Mouse (Mus musculus): ENCODE results near the gene Fbxl14.

Gene Fbxl14

GRCm38 (mm10) chr6:119492630-119493014 is 13.2 kb downstream of the Fbxl14 start:
- DNase-seq (ENCODE audit: low spot score in 2 of 2), result no peak

DNA sequence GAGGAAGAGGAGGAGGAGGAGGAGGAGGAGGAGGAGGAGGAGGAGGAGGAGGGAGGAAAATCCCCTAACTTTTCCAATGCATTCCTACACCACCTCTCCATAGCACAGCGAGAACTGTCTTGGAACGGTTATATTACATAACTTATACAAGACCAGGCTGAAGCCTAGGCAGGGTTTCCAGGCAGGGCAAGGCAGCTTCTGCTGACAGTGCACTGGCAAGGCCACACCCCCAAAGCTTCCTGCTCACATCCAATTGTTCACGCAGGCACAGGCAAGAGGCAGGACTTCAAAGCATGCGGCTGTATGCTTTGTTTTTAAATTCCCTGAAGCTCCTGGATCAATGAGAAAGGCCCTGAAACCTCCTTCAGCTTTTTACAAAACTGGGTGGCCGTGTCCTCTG is 19.8 kb downstream of the Fbxl14 start:
- DNase-seq (ENCODE audit: low spot score in 2 of 2), result no peak

DNA sequence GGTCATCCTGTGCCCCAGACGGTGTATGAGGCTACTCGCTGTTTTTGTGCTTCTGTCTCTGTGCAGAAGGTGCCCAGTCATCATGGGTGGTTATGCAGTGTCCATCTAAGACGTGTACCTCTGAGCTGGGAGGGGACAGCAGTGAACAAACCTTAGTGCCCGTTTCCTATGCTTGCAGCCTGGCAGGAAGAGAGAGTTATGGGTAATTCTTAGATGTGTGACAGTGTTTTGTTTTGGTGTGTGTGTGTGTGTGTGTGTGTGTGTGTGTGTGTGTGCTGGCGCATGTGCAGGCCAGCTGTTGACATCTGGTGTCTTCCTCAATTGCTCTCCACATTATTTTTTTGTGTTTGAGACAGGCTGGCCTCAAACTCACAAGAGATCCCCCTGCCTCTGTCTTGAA is 20.6 kb downstream of the Fbxl14 start:
- DNase-seq (ENCODE audit: low spot score in 2 of 2), result no peak

DNA sequence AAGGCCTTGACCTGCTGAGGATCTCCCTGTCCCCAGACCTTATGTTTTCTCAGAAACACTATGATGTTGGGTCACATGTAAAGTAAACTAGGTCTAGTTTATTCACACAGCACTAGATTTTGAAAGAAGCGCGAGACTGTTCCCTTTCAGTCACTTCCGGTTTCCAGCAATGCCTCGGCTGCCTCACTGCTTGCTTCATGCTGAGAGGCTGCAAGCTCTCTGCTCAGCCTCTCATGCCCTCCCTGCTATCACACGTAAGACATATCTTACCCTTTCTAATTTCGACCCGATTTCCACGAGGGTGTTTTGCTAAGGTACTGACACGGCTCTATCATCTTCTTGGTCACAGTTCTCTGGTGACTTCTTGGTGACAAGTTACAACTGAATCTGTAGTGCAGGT is 22.6 kb downstream of the Fbxl14 start:
- no peak for DNase-seq (ENCODE audit: low spot score in 2 of 2)

GRCm38 (mm10) chr6:119504756-119505155 is 25.3 kb downstream of the Fbxl14 start:
- DNase-seq (ENCODE audit: low spot score in 2 of 2), result no peak

DNA sequence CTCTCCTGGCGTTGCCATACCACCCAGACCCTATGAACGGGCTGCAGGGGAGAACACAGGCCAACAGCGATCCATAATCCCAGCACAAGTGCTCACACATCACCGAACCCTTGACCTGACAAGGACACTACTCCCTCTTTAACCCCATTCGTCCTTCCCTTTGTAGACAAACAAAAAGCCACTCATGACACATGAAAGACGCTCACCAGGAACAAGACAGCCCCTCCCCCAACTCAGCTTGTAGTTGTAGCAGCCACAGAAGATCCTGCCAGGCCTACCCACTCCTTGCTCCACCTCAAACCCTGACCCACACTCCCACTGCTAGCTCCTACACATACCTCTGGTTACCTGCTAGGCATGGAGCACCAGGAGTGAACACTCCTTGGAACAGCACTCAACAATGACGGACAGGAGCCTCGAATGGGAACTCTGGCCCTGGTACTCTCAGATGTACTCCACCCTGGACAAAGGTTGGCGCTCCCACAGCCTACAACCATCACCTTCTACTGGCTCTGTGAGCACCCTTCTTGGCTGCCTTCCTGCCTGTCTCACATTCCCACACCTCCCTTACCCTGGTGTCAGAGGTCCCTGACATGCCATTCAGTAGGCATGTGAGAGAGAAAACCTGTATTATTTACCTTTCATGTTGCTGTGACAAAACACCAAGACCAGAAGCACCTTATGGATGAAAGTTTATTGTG is 26.2 kb downstream of the Fbxl14 start:
- DNase-seq (ENCODE audit: low spot score in 2 of 2), result no peak

DNA sequence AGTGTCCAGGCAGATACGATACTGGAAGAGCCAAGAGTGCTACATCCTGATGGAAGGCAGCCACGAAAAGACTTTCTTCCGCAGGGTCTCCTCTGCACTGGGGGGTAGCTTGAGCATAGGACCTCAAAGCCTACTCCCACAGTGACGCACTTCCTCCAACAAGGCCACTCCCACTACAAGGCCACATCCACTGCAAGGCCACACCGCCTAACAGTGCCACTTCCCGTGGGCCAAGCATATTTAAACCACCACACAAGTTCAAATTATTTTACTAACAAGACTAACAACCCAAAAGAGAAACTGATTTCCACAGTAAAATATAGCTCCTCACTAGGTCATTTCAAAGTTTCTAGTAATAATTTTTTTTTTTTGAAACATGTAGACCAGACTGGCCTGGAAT is 28.8 kb downstream of the Fbxl14 start:
- DNase-seq (ENCODE audit: low spot score in 2 of 2), result no peak

DNA sequence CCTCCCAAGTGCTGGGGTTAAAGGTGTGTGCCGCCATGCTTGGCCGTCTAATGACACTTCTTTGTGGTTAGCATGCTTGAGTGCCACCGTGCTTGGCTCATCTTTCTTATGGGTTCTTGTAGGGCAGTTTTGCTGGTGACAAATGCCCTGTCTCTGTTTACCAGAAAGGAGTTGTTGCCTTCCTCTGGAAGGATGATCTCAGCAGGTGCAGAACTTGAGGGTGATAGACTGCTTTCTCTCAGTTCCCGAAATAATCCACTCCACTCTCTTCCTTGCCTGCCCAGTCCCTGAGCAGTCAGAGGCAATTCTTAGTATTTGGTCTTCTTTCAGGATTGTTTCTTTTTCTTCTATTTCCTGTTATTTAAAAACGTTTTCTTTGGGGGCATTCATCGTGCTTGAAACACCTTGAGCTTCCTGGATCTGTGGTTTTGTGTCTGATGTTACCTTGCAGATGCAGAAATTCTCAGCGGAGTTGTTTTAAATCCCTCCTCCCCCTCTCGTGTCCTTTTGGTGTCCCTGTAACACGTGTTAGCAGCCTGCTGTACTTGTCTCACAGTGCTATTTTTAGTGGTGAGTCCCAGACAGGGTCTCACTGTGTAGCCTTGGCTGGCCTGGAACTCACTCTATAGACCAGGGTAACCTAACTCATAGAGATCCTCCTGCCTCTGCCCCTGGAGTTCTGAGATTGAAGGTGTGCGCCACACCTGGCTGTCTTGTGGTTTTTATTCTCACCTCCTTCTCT is 29.3 kb downstream of the Fbxl14 start:
- DNase-seq (ENCODE audit: low spot score in 2 of 2), result no peak

- DNase-seq (ENCODE audit: low spot score in 2 of 2), result no peak
Observed at GRCm38 (mm10) chr6:119509437-119510037, 30.1 kb downstream of the Fbxl14 start.

GRCm38 (mm10) chr6:119512701-119513100 is 33.2 kb downstream of the Fbxl14 start:
- DNase-seq (ENCODE audit: low spot score in 2 of 2), result no peak

GRCm38 (mm10) chr6:119513452-119513851 is 34.0 kb downstream of the Fbxl14 start:
- no peak for DNase-seq (ENCODE audit: low spot score in 2 of 2)

DNA sequence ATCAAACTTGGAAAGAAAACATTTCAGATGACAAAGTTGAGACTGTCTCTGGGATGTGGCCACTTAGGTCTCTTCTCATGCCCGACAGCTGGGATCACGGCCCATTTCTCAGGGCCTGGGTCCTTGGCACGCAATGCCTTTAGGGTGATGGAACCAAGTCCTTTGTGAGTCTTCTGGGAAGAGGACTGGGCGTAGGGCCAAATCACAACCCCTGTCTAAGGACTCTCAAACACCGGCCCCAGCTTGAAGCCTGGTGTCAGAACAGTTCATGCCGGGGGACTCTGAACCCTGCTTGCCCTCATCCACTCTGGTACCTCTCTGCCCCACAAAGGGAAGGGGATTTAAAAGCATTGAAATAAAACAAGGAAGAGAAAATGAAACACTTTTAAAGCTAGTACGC is 34.6 kb downstream of the Fbxl14 start:
- DNase-seq (ENCODE audit: low spot score in 2 of 2), result no peak

DNA sequence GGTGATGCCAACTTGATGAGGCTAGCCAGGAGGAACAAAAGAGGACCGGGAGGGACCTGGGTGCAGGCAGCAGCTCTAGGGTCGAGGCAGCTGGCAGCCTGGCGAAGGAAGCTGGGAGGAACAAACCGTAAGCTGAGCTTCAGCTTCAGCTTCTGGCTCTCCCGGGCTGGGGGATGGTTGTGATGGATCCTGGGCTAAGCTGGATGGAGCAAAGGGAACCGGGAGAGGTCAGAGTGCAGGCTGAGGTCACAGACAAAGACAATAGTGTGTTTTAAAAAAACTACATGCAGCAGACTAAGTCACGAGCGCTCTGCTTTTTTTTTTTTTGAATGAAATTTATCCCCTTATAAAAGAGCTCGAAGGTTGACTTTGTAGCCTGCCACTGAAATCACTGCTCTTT is 41.3 kb downstream of the Fbxl14 start:
- DNase-seq (ENCODE audit: low spot score in 2 of 2), result no peak

DNA sequence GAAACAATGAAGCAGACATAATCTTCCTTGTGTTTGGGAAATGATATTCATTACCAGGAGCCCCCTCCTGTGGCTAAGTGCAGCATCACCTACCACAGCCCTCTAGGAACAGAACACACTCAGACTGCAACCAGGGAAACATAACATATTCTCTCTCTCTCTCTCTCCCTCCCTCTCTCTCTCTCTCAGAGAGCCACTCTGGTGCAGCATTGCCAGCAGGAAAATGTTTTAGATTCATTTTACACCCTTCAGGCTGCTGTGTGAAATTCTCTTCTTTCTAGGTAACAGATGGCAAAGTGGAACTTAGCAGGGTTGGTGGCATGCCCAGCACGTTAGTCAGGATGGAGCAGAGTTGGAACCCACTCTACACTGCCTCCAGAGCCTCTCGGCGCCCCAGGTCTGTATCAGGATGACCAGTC is 42.0 kb downstream of the Fbxl14 start:
- DNase-seq (ENCODE audit: low spot score in 2 of 2), result no peak

GRCm38 (mm10) chr6:119521931-119522391 is 42.5 kb downstream of the Fbxl14 start:
- no peak for DNase-seq (ENCODE audit: low spot score in 2 of 2)

- DNase-seq (ENCODE audit: low spot score in 2 of 2), result no peak
Observed at GRCm38 (mm10) chr6:119526498-119526897, 47.0 kb downstream of the Fbxl14 start.

DNA sequence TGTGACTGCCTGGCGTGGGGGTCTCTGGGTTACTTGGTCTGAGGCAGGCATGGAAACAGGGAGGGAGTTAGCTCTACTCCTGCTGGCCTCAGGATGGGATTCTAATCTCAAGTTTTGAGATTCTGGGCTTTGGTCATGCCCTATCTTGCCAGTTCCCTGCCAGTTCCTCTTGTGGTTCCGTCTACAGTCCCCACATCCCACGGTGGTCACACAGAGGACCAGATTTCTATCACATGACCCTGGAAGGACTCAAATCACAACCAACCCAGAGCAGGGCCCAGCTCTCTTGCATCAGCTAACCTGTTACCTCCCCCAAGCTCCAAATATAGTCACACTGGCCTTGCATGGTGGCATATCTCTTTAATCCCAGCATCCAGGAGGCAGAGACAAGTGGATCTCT is 50.2 kb downstream of the Fbxl14 start:
- DNase-seq (ENCODE audit: low spot score in 2 of 2), result no peak

Data from urinary bladder, postnatal 4 days (tissue).